Mouse (Mus musculus): ENCODE results near the gene Csrp2.

Csrp2 gene

GRCm38 (mm10) chr10:110962172-110962571 is 42.6 kb downstream of the Csrp2 start:
- DNase-seq (ENCODE audit: extremely low read depth, low read depth, low spot score): no peak

GRCm38 (mm10) chr10:110971044-110971443 is 51.5 kb downstream of the Csrp2 start:
- no peak for DNase-seq (ENCODE audit: extremely low read depth, low read depth, low spot score)

- DNase-seq (ENCODE audit: extremely low read depth, low read depth, low spot score): no peak
These were observed 51.9 kb downstream of the Csrp2 start for GRCm38 (mm10) chr10:110971483-110971882.

- DNase-seq (ENCODE audit: extremely low read depth, low read depth, low spot score): no peak
These were observed 52.4 kb downstream of the Csrp2 start for GRCm38 (mm10) chr10:110971998-110972397.

- DNase-seq (ENCODE audit: extremely low read depth, low read depth, low spot score): no peak
These were observed 54.9 kb downstream of the Csrp2 start for GRCm38 (mm10) chr10:110974463-110974862.

- no peak for DNase-seq (ENCODE audit: extremely low read depth, low read depth, low spot score)
These were observed 55.3 kb downstream of the Csrp2 start for GRCm38 (mm10) chr10:110974885-110975284.

- no peak for DNase-seq (ENCODE audit: extremely low read depth, low read depth, low spot score)
These were observed 56.5 kb downstream of the Csrp2 start for GRCm38 (mm10) chr10:110976046-110976445.

GRCm38 (mm10) chr10:110977379-110977778 is 57.8 kb downstream of the Csrp2 start:
- DNase-seq (ENCODE audit: extremely low read depth, low read depth, low spot score): no peak

- no peak for DNase-seq (ENCODE audit: extremely low read depth, low read depth, low spot score)
These were observed 59.8 kb downstream of the Csrp2 start for GRCm38 (mm10) chr10:110979431-110979830.

- DNase-seq (ENCODE audit: extremely low read depth, low read depth, low spot score): no peak
These were observed 60.9 kb downstream of the Csrp2 start for GRCm38 (mm10) chr10:110980441-110980840.

- DNase-seq (ENCODE audit: extremely low read depth, low read depth, low spot score): no peak
These were observed 63.2 kb downstream of the Csrp2 start for GRCm38 (mm10) chr10:110982771-110983170.

- DNase-seq (ENCODE audit: extremely low read depth, low read depth, low spot score): no peak
These were observed 67.1 kb downstream of the Csrp2 start for GRCm38 (mm10) chr10:110986682-110987081.

Measured in fat pad, adult 2 months (tissue).